Mouse (Mus musculus): ENCODE measurements around the gene Reep3.

DNA sequence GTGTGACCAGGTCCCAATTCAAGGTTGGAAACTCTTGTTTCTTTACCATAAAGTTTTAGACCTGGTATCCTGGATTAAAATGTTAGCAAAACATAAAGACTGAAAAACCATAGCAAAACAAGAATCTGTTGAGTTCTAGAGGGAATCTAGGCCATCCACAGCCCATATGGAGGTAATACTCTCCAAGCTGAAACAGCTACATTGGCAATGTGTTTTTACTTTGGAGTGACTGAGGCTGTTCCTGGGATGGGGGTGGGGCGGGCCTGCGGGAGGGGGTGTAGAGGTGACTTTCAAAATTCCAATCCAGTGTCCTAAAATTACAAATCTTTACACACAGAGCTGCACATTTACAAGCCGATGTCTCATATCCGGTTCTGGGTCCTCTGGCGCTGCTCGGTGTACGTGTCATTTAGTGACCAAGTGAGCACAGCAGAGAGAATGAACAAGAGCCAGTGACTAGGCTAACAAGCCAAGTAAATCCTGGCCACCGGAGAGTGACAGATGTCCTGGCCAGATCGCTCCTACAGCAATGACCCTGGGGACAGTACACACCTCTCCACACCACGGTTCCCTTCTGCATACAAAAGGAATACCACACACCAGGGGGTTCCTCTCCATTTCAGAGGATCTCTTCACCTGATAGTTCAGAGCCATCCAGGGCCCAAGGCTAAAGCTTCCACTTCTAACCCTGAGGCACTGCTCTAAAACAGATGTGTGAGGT, 13.1 kb downstream of the Reep3 start:
- TF ChIP-seq EP300 (IDR thresholded peaks at IDR 0.05; ENCODE audit: low read depth in 1 of 2, low read length in 2 of 2) (no peak), POLR2A (IDR thresholded peaks at IDR 0.05; ENCODE audit: control insufficient read depth in 1 of 2, insufficient read depth in 1 of 2, low read depth in 1 of 2, low read length in 2 of 2, poor library complexity in 1 of 2) (no peak), KAT2A (conservative IDR thresholded peaks at IDR 0.05; ENCODE audit: low read depth, low read length) (no peak), TCF12 (IDR thresholded peaks at IDR 0.05; ENCODE audit: low read depth, low read length) (no peak), MXI1 (IDR thresholded peaks at IDR 0.05; ENCODE audit: low read depth, low read length) (no peak)
